Mouse (Mus musculus) ES-E14 (cell line): ENCODE data around the gene Mras.

Source experiments
- CHD2 ChIP-seq: IDR thresholded peaks from 2 replicates; pipeline ENCODE4 v1.6.1; 2014; ENCODE audit warnings: mild to moderate bottlenecking, low read depth, low read length, inconsistent platforms
- HCFC1 ChIP-seq: IDR thresholded peaks from 2 replicates; pipeline ENCODE4 v1.6.1; 2012; ENCODE audit warnings: low read length, inconsistent platforms, borderline replicate concordance; ENCODE audit not compliant: insufficient read depth

- TF ChIP-seq HCFC1 (no peak), CHD2 (no peak)
These were observed 32.6 kb upstream of the Mras start for GRCm38 (mm10) chr9:99469681-99470273.
